Mouse (Mus musculus) ovary, postnatal 36 days (tissue): ENCODE results near the gene Slitrk6.

Experiments
- DNase-seq: peaks from one replicate; pipeline ENCODE4 v3.0.0; 2022; ENCODE audit warnings: low spot score, mixed read lengths

Slitrk6 gene

GRCm38 (mm10) chr14:110754484-110755307, at the start of gene Slitrk6:
TSS of gene Slitrk6 (minus strand) at chr14:110755149.
- DNase-seq, result no peak

DNA sequence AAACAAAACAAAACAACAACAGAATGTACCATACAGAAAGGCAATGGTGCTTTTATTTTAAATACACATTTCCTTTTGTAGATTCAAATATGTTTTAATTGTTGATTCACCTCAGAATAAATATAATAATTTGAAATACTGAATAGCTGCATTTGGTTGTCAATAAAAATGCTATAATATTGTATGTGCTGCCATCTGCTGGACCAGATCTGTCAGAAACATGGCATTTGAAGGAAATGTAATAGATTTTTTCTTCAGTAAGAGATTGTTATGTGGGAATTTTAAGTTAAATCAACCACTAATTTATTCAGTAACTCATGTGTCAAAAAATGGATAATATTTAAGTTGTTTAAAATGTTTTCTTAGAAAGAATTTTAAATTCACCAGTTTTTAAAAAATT, 22.6 kb upstream of the Slitrk6 start:
- DNase-seq, result no peak

- DNase-seq, result no peak
Observed at GRCm38 (mm10) chr14:110770694-110771093, 15.7 kb upstream of the Slitrk6 start.

GRCm38 (mm10) chr14:110762588-110763220, 7.8 kb upstream of the Slitrk6 start:
- DNase-seq, result no peak

DNA sequence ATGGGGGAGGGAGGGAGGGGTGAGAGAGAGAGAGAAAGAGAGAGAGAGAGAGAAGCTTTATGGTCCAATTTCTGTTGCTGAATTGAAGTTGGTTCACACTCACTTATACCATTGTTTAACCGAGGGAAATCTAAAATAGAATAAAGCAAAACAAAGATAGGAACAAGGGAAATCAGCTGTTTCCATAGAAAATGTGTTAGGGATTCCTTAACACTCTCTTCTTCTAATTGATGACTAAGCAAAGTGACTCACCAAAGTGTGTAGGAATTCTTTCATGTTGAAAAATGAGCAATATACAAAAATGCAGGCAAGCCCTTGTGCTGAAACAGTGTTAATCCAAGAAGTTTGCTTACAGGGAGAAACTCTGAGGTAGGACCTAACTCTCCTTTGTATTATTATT, 6.0 kb upstream of the Slitrk6 start:
- no peak for DNase-seq

GRCm38 (mm10) chr14:110755308-110755650, 330 bp upstream of the Slitrk6 start:
- DNase-seq, result no peak

DNA sequence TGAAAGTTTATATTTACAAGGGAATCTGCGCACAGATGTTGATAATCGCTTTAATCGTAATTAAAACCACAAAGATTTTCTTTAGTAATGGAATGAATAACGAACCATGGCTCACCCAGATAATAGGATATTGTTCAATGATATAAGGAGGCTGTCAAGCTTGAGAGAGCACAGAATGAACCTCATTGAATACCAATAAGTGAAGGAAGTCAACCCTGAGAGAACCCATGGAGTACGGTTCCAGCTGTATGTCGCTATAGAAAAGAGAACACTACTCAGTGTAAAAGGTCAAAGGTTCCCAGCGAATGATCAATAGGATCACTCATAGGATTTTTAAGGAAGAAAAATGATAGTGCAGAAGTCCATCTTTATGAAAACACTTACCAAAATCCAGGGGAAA, 15.1 kb downstream of the Slitrk6 start:
- DNase-seq, result no peak

DNA sequence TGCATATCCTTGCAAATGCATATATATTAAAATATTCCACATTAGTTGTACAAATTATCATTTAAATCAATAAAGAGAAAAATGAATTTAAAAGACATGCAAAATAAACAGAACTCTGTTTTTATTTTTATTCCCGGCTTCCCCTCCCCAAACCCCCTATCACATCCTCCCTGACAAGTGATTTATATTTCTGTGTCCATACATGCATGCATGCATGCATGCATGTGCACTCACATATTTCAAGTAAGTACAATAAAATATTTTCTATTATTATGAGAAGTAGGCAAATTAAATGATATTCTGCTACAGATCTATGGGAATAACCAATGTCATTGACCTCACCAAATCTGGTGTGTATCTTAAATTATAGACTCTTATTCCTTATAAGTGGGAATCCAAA, 15.6 kb downstream of the Slitrk6 start:
- DNase-seq, result no peak

GRCm38 (mm10) chr14:110728344-110728910, 26.5 kb downstream of the Slitrk6 start:
- no peak for DNase-seq

DNA sequence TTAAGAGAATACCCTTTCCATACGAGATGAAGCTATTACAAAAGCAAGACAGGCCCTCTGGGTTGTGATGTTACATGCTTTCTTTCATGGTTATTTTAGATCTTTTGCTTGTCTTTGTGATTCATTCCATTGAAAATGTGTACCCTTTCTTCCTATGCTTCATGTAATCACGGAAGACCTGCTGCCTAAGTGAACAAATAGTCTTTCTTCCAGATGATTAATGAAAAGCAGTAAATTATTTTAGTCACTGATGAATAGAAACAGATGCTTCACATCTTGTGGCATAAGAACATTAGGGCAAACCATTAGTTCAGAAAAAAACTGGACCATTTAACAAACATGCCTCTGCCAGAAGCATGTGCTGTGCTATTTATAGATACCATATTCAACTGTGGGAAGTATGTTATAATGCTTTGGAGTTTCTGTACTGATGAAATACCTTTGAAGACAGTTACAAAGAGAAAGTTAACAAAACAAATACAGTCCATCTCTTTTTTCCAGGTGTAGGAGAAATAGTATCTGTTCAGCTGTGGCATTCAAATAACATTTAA, 30.8 kb downstream of the Slitrk6 start:
- DNase-seq, result no peak
